Mouse (Mus musculus): Measurements from ENCODE around the gene Dnm3. TPM values are rescaled to one million over a fixed set of nuclear protein-coding genes. Genes with fewer than 3 reads are reported as not detected.
A peak's percentile ranks its signal among the peaks of the same experiment; 100 is the strongest.

Gene Dnm3
- polyA plus RNA-seq, 1 experiment: 45.3 TPM

DNA sequence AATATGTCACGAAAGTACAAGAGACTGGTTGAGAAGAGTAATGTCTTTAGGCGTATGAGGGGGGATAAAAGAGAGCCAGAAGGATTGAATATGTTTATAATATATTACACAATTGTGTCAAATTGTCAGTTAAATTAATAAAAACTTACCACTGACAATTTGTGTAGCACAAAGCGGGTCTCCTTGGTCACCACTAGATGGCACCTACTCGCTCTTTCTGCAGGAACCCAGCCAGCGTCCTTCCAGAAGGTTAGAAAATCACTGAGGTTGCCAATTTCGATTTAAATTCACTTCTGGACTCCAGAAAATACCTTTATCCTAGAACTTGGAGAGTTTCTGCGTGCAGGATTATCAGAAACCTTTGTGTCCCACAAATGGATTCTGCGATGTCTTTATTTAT, 119.8 kb downstream of the Dnm3 start:
- TF ChIP-seq POLR2A (IDR thresholded peaks at IDR 0.05; ENCODE audit: borderline replicate concordance, extremely low read depth, insufficient read depth, insufficient read length, poor library complexity, severe bottlenecking) (no peak), CTCF (IDR thresholded peaks at IDR 0.05; ENCODE audit: borderline replicate concordance, extremely low read depth, insufficient read depth, insufficient read length) (peak; percentile 75)
- DNase-seq (ENCODE audit: low read depth): peak; percentile 82

DNA sequence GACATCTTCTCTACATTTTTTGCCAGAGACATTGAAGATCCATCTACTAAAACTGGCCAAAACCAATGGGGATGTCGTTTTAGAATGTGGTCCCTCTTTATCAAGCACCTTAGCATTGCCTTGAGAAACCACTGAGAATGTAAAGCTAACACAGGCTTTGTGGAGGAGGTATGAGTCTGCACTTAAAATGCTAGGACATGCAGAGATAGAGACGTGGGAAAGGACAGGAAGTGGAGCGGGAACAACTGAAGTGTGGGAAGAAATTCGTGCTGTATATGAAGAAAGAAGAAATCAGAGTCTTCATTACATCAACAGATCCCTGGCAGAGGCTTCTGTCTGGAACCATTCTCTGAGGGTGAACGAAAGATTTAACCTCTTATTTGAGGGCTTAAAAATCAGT, 121.4 kb downstream of the Dnm3 start:
- no peak for TF ChIP-seq CTCF (IDR thresholded peaks at IDR 0.05; ENCODE audit: borderline replicate concordance, extremely low read depth, insufficient read depth, insufficient read length)
- no peak for TF ChIP-seq POLR2A (IDR thresholded peaks at IDR 0.05; ENCODE audit: borderline replicate concordance, extremely low read depth, insufficient read depth, insufficient read length, poor library complexity, severe bottlenecking)
- DNase-seq (ENCODE audit: low read depth): no peak

DNA sequence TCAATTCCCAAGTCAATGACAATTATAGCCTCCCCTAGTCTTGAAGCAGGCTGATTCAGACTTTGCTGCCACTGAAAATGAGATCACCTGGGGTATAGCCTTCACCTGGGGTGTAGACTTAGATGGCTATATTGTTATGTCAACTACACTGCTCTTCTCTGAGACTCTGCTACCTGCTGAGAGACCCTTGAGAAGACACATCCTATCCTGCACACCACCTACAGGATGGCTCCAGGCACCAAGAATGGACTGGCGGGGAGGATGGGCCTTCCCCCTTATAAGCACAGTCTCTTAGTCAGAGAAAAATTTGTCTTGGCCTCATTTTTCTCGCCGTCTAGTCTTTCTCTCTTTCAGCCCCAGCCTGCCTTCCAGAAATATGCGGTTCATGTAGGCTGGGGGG, 123.1 kb downstream of the Dnm3 start:
- TF ChIP-seq POLR2A (IDR thresholded peaks at IDR 0.05; ENCODE audit: borderline replicate concordance, extremely low read depth, insufficient read depth, insufficient read length, poor library complexity, severe bottlenecking) (no peak), CTCF (IDR thresholded peaks at IDR 0.05; ENCODE audit: borderline replicate concordance, extremely low read depth, insufficient read depth, insufficient read length) (no peak)
- no peak for DNase-seq (ENCODE audit: low read depth)

DNA sequence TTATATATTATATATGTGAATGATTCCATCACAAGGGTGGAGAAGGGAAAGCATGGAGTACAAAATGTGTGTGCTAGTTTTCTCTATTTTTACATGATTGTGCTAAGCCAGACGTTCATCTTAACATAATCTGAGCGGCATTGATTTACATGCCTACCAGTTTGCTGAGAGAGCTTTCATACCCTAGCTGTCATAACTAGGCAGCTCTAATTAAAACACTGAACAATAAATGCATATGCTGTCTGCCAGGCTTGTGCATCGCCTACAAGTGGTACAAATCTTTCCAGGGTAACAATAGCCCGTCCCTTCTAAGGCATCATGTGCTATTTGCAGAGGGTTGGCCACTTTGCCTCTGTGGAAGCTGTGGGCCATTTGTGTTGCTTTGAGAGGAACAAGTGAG, 124.0 kb downstream of the Dnm3 start:
- DNase-seq (ENCODE audit: low read depth): no peak
- TF ChIP-seq CTCF (IDR thresholded peaks at IDR 0.05; ENCODE audit: borderline replicate concordance, extremely low read depth, insufficient read depth, insufficient read length) (no peak), POLR2A (IDR thresholded peaks at IDR 0.05; ENCODE audit: borderline replicate concordance, extremely low read depth, insufficient read depth, insufficient read length, poor library complexity, severe bottlenecking) (no peak)

DNA sequence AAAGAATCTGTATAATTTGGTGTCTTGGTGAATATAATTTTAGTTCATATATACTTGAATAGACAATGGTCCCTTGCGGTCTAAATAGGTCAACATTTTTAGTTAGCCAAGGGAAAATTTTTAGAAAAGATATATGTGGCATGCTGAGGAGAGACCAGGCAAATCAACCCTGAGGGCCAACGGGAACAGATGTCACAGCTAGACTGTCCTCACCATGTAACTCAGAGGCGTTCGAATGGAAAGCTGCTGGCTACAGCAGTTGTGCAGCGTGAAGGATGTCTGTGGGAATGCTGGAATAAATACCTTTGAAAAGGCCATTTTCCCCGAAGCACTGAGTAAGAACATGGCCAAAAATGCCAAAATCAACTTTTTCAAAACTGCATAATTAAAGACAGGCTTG, 128.5 kb downstream of the Dnm3 start:
- no peak for TF ChIP-seq CTCF (IDR thresholded peaks at IDR 0.05; ENCODE audit: borderline replicate concordance, extremely low read depth, insufficient read depth, insufficient read length)
- TF ChIP-seq POLR2A (IDR thresholded peaks at IDR 0.05; ENCODE audit: borderline replicate concordance, extremely low read depth, insufficient read depth, insufficient read length, poor library complexity, severe bottlenecking): no peak
- no peak for DNase-seq (ENCODE audit: low read depth)

DNA sequence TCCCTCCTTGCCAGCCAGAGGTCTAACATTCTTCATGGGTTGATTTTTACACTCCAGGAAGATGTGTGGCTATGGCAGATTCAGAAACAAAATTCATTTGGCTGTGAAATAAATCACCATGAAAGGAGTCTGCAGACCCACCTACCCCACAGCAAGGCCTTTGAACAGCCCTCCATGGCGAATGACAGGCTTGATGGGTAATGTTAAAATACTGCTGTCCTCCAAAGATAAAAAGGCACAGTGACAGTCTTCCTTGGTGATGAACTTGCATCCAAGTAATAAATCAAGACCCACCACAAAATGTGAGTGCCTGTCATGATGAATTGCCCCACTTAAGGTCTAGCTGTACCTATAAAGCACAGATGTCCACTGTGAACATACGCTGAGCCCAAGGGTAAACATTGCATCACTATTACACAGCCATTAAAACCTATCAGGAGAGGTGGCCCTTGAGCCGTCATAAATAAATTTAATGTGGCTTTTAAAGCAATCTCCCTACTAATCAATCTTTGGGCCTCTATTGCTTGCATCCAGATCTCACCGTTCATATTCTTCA, 131.3 kb downstream of the Dnm3 start:
- TF ChIP-seq CTCF (IDR thresholded peaks at IDR 0.05; ENCODE audit: borderline replicate concordance, extremely low read depth, insufficient read depth, insufficient read length): no peak
- no peak for TF ChIP-seq POLR2A (IDR thresholded peaks at IDR 0.05; ENCODE audit: borderline replicate concordance, extremely low read depth, insufficient read depth, insufficient read length, poor library complexity, severe bottlenecking)
- DNase-seq (ENCODE audit: low read depth): no peak

DNA sequence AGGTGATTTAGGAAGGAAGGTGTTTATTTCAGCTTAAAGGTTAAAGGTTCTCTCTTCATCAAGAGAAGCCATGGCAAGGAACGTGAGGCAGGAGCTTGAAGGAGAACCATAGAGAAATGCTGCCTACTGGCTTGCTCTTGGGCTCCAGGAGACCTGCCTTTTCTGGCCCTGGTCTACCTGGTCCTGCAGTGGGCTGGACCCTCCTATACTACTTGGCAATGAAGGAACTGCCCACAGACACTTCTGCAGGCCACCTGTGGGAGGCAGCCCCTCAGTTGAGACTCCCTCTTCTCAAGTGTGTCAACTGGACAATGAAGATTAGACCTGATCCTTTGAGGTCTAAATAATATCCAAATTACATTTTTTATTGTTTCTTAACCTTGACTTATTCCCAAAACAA, 140.7 kb downstream of the Dnm3 start:
- DNase-seq (ENCODE audit: low read depth): no peak
- no peak for TF ChIP-seq POLR2A (IDR thresholded peaks at IDR 0.05; ENCODE audit: borderline replicate concordance, extremely low read depth, insufficient read depth, insufficient read length, poor library complexity, severe bottlenecking)
- TF ChIP-seq CTCF (IDR thresholded peaks at IDR 0.05; ENCODE audit: borderline replicate concordance, extremely low read depth, insufficient read depth, insufficient read length): no peak

DNA sequence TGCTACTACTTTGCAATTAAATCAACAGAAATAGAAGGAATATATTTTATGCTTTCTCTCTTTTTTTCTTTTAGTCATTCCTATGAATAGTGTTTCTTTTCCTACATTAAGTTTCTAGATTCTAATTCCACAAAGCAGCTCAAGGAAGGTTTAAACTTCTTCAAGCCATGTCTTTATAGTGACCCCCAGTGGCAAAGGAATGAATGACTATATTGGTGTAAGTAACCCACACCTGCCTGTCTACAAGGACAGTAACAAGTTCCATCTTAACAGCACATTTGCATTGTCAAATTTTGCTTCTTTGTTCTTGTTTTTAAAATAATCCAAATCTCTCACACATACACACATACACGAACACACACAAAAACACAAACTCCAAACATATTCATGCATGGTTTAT, 141.2 kb downstream of the Dnm3 start:
- TF ChIP-seq POLR2A (IDR thresholded peaks at IDR 0.05; ENCODE audit: borderline replicate concordance, extremely low read depth, insufficient read depth, insufficient read length, poor library complexity, severe bottlenecking): no peak
- peak; percentile 42; the same call in 1 of the 2 replicates for TF ChIP-seq CTCF (IDR thresholded peaks at IDR 0.05; ENCODE audit: borderline replicate concordance, extremely low read depth, insufficient read depth, insufficient read length)
- peak; percentile 87 for DNase-seq (ENCODE audit: low read depth)

DNA sequence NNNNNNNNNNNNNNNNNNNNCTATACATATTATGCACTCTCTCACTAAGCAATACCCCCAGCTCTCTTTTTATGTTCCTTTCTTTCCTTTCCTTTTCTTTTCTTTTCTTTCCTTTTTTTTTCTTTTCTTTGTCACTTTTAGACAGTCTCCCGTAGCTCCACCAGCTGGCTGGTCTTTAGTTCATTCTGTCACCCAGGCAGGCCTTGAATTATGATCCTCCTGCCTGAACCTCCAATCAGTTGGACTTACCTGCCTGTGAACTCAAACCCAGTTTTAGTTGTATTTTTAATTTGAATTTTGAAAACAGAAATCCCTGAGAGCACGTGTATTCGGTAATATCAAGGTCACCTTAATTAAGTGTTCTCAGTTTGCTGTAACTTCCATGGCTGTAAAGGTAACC, 141.6 kb downstream of the Dnm3 start:
- TF ChIP-seq CTCF (IDR thresholded peaks at IDR 0.05; ENCODE audit: borderline replicate concordance, extremely low read depth, insufficient read depth, insufficient read length) (no peak), POLR2A (IDR thresholded peaks at IDR 0.05; ENCODE audit: borderline replicate concordance, extremely low read depth, insufficient read depth, insufficient read length, poor library complexity, severe bottlenecking) (no peak)
- DNase-seq (ENCODE audit: low read depth): no peak

DNA sequence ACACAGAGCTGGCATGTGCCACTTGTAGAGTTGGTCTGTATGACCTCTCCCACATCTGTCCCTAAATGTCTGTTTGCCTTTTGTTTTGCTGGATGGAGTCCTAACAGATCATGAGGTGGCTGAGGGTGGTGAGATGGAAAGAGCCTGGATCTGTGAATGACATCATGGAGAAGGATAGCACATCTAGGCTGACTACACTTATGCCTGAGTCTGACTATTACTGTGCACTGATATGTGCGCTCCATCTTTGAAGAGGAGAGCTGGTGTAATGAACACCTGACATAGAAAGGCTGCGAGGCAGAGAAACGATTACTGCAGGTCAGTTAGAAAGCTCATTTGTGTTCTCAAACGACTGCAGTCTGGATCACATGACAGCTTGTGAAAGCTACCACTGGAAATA, 149.2 kb downstream of the Dnm3 start:
- TF ChIP-seq CTCF (IDR thresholded peaks at IDR 0.05; ENCODE audit: borderline replicate concordance, extremely low read depth, insufficient read depth, insufficient read length) (no peak), POLR2A (IDR thresholded peaks at IDR 0.05; ENCODE audit: borderline replicate concordance, extremely low read depth, insufficient read depth, insufficient read length, poor library complexity, severe bottlenecking) (no peak)
- no peak for DNase-seq (ENCODE audit: low read depth)

DNA sequence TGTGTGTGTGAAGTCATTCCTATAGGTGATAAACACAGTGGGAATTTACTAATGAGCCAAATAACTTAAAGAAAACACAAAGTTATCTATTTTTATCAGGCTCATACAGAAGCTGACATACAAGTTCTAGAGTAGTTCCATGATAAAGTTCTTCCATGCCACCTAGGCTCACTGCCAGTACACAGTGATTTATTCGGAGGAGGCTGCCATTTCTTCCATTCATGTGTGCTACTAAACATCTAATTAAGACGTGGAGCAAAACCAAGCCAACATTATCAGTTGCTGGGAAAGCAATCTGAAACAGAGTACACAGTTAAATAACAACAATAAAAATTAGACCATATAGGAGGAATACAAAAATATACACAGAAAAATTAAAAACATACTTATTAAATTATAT, 150.2 kb downstream of the Dnm3 start:
- peak; percentile 74 for DNase-seq (ENCODE audit: low read depth)
- TF ChIP-seq POLR2A (IDR thresholded peaks at IDR 0.05; ENCODE audit: borderline replicate concordance, extremely low read depth, insufficient read depth, insufficient read length, poor library complexity, severe bottlenecking): no peak
- no peak for TF ChIP-seq CTCF (IDR thresholded peaks at IDR 0.05; ENCODE audit: borderline replicate concordance, extremely low read depth, insufficient read depth, insufficient read length)

DNA sequence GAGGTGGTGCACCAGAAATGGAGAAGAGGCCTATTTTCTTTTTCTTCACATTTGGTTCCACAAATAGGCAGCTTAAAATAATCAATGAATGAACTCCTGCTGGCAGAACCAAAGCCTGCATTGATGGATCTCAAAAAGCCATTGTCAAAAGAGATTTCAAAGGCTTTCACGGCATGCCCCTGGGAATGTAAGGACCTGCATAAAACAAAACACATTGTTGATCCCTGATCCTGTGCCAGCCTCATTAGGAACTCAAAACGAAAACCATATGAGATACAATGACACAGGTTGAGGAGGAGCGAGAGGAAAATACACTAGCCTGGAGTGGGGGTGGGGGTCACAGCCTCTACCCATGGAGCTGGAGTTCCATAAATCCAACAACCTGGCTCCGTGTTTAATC, 153.4 kb downstream of the Dnm3 start:
- TF ChIP-seq POLR2A (IDR thresholded peaks at IDR 0.05; ENCODE audit: borderline replicate concordance, extremely low read depth, insufficient read depth, insufficient read length, poor library complexity, severe bottlenecking): no peak
- no peak for TF ChIP-seq CTCF (IDR thresholded peaks at IDR 0.05; ENCODE audit: borderline replicate concordance, extremely low read depth, insufficient read depth, insufficient read length)
- peak; percentile 80 for DNase-seq (ENCODE audit: low read depth)
